Mouse (Mus musculus): Measurements from ENCODE around the gene Tll2.

The Tll2 gene

GRCm38 (mm10) chr19:41160388-41160787 is 46.2 kb downstream of the Tll2 start:
- no peak for DNase-seq (ENCODE audit: low spot score in 2 of 2)

DNA sequence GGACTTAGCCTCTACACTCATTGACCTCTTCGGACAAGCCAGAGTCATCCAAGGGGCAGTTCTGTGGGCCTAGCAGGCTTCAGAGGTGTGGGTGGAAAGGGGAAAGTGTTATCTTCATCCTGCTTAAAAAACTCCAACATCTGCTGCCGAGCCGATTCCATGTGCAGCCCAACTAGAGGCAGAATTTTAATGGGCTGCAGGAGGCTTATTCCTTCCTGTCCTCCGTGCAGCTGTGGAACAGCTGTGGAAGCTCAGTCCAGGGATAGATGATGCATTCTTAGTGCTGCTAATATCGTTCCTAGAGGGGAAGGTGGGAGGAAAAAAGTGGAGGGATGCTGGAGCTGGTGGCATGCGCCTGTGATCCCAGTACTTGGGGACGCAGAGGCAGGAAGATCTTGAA is 52.0 kb downstream of the Tll2 start:
- no peak for DNase-seq (ENCODE audit: low spot score in 2 of 2)

DNA sequence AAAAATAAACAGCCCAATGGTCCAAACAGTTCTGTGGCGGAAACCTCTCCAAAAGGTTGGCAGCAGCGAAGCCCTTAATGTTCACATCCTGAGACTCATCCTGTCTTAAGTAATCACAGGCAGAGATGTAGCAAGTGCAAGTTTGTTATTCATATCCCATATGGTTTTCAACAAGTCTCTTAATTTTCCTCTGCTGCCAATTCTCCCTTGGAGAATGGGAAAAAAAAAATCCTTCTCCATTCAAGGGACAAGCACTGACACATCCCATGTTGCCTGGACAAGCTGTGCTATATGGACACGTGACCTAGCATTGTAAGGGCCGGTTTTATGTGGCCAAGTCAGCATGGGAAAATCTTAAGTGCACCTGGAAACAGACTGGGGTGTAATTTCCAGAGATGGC is 54.2 kb downstream of the Tll2 start:
- no peak for DNase-seq (ENCODE audit: low spot score in 2 of 2)

DNA sequence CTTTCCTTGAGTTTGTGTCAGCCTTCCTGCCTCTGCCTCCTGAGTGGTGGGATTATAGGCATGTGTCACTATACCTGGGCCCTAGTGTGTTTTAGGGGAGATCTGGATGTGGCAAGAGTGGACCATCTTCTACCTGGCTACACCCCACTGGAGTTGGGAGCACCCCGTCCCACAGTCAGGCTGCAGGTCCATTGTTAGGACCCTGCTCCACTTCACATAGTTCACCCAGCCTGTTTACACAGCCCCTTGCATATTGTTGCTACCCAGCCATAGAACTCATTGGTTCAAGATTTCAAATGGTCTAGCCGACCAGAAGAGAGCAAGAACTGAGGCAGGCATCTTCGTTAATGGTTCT is 54.6 kb downstream of the Tll2 start:
- no peak for DNase-seq (ENCODE audit: low spot score in 2 of 2)

DNA sequence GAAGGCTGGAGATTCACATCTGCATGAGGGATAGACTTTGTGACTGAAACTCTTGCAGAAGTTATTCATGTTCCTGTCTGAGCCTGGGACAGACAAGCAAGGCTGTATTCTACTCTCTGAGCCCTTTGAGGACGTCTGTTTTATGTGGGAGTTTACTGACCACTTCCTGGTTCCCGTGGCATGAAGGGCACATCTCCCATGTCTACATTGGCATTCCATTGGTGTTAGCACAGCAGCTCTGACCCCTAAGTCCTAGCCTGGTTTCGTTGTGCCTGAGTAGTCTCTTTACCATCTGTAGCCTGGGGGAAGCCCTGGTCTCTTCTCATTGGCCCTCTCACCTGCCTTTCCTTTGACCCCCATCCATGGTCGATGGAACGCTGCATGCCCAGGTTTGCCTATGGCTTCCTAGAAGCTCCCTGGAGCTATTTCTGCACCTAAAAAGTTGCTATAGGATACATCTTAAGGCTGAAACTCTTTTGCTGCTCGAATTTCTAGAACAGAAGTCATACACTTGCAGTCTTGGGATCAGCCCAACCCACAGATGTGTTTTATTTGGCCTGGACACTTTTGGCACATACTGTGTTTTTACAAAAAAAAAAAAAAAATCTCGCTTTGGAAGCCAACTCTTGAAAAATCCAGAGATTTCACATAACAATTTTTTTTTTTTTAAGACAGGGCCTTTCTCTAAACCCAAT is 55.2 kb downstream of the Tll2 start:
- no peak for DNase-seq (ENCODE audit: low spot score in 2 of 2)

DNA sequence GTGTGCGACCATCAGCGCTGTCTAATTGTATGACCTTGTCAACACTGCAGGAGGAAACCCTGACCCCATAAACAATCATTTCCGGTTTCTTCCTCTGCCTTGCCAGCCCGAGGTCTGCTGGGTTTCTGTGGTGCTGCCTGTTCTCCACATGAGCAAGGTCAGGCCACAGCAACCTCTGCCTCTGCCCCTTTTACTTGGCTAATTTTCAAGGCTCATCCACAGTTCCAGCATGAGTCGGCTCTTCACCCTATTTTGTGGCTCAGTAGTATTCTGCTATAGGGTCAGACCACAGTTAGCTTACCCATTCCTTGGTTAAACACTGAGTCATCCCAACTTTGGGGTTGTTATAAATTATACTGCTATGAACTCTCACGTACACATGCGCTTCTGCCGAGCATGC is 65.7 kb downstream of the Tll2 start:
- no peak for DNase-seq (ENCODE audit: low spot score in 2 of 2)

- no peak for DNase-seq (ENCODE audit: low spot score in 2 of 2)
These were observed 67.0 kb downstream of the Tll2 start for GRCm38 (mm10) chr19:41139629-41140028.

DNA sequence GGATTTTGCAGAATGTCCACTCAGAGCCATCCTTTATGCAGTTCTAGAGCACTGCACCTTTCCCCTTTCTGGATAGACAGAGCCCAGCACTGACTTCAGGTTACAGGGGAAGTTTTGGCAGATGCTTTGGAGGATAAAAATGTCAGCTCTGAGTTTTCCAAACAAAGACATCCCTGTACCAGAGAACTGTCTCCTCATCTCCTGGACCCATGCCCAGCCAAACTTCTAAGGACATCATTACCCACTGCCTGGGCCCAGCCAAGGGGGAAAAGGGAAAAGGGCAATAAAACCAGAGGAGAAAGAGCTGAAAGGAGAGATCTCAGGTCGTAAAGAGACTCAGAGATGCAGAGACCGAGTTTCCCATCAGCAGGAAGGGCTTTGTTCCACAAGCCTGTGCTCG is 83.6 kb downstream of the Tll2 start:
- no peak for DNase-seq (ENCODE audit: low spot score in 2 of 2)

DNA sequence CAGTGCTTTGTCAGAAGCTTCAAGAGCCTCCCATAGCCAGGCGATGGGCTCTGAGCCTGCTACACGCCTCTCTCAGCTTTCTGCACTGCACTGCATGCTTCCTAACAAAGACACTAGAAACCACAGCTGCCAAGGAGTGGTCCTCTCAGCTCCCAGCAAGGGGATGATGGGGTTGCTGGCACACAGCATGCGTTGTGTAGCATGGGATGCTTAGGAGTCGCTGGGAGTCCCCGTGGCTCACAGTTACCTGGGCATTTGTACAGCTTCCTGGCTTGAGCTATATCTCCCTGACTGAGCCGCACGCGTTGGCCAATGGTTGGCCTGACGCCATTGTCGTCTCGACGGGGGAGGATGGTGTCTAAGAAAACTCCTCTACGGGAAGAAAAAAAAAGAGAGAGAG is 86.7 kb downstream of the Tll2 start:
- DNase-seq (ENCODE audit: low spot score in 2 of 2) = peak; percentile 30 to 53

GRCm38 (mm10) chr19:41118346-41118745 is 88.3 kb downstream of the Tll2 start:
- DNase-seq (ENCODE audit: low spot score in 2 of 2) = no peak

DNA sequence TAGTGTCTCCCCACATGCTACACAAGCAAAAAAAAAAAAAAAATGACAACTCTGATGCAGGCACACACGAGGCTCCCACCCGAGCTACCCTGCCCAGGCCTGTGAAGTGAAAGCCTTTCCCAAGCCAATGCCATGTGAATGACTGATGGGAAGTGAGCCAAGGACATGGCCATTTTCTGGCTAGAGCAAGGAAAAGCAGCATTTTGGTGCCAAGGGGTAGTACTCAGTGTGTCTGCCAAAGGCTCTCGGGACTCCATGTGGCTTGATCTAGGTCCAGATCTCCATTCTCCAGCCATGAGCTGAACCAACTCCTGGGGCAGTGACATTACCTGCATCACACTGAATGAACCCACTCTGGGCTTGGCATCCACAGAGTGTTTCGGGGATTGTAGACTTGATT is 89.3 kb downstream of the Tll2 start:
- DNase-seq (ENCODE audit: low spot score in 2 of 2) = no peak

- no peak for DNase-seq (ENCODE audit: low spot score in 2 of 2)
These were observed 92.0 kb downstream of the Tll2 start for GRCm38 (mm10) chr19:41114611-41115010.

GRCm38 (mm10) chr19:41113911-41114531 is 92.6 kb downstream of the Tll2 start:
- DNase-seq (ENCODE audit: low spot score in 2 of 2) = peak in 1 of 2 experiments; percentile 30

DNA sequence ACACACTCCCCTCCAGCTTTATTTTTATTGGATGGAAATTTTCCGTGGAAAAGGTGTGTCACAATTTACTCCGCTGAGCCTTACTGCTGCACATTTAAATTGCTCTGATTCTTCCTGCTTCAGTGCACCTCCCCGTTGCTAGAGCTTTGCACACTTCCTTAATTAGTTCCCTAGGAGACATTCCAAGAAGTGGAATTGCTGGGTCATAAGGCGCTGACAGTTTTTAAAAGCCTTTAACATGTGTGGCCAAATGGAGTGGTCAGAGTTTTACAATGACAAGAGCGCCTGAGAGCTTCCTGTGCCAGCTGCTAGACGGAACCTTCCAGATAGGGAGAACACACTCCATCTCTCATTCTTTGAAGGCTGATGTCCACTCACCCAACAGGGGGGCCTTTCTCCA is 94.0 kb downstream of the Tll2 start:
- no peak for DNase-seq (ENCODE audit: low spot score in 2 of 2)

DNA sequence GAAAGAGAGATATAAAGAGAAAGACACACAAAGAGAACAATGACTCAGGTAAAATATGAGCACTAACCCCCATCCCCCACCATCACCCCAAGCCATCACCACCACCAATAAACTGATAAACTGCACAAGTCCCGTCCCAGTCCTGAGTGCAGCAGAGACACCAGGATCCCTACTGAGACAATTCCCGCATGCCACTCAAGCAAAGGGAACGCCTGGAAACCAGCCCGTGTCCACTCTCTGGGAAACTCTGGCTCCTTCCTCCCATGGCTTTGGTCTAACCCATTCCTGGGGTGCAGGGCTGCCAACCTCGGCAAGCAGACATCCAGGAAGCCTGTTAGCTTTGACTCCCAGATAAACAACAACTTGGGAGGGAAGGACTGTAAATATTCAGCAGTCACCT is 96.6 kb downstream of the Tll2 start:
- no peak for DNase-seq (ENCODE audit: low spot score in 2 of 2)

DNA sequence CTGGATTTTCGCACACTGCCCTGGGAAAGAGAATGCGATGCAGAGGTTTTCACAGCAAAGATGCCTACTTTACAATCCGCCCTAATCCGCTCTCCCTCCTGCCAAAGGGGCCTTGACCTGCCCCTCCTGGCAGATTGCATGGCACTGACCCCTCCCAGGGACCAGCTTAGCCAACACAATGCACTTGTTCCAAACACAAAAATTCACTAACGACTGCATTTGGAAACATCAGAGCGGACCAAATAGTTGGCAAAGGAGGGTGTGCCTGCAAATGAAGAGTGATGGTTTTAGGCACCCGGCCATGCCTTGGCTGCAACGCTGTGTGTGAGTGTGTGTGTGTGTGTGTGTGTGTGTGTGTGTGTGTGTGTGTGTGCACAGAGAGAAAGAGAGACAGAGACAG is 97.1 kb downstream of the Tll2 start:
- DNase-seq (ENCODE audit: low spot score in 2 of 2) = no peak

DNA sequence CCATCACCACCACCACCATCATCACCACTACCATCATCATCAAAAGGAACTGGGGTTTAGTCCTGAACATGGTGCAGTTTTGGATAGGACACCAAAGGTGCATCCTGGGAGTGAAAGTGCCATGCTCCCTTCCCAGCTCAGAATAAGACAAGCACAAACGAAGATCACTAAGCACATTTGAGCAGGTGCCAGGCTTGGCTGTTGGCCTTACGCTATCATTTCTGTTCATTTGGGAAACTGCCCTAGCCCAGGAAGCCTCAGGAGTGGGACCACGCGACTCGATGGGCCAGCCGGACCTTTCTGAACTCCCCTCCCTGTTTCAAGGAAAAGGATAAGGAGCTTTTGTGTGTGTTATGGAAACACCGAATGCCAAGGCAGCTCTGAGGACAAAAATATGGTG is 98.0 kb downstream of the Tll2 start:
- DNase-seq (ENCODE audit: low spot score in 2 of 2) = no peak

DNA sequence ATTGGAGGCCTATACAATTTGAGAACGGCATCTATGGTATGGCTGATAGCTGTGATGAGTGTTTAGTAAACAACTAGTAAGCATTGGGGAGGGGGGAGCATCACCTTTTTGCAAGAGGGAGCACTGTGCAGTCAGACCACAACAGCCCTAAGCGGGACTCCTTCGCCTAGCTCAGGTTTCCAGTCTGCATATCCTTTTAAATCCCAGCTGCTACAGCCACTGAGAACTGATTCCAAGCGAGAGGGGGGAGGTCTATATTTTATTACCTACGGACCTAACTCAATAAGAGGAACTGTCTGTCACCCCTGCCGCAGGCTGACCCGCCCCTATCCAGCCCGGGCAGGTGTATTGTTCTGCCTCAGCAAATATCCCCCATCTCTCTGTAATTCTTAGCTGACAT is 99.1 kb downstream of the Tll2 start:
- no peak for DNase-seq (ENCODE audit: low spot score in 2 of 2)

GRCm38 (mm10) chr19:41104922-41105321 is 101.7 kb downstream of the Tll2 start:
- no peak for DNase-seq (ENCODE audit: low spot score in 2 of 2)

- DNase-seq (ENCODE audit: low spot score in 2 of 2) = peak in 1 of 2 experiments; percentile 48
These were observed 105.2 kb downstream of the Tll2 start for GRCm38 (mm10) chr19:41101390-41101789.

GRCm38 (mm10) chr19:41100863-41101262 is 105.8 kb downstream of the Tll2 start:
- no peak for DNase-seq (ENCODE audit: low spot score in 2 of 2)

GRCm38 (mm10) chr19:41097038-41097437 is 109.6 kb downstream of the Tll2 start:
- no peak for DNase-seq (ENCODE audit: low spot score in 2 of 2)

- no peak for DNase-seq (ENCODE audit: low spot score in 2 of 2)
These were observed 114.7 kb downstream of the Tll2 start for GRCm38 (mm10) chr19:41091901-41092300.

- peak; percentile 48 to 61 for DNase-seq (ENCODE audit: low spot score in 2 of 2)
These were observed 116.8 kb downstream of the Tll2 start for GRCm38 (mm10) chr19:41089833-41090232.

All from frontal cortex, postnatal 25 days (tissue).